Mouse (Mus musculus): ENCODE results near the gene Klhl12.

DNA sequence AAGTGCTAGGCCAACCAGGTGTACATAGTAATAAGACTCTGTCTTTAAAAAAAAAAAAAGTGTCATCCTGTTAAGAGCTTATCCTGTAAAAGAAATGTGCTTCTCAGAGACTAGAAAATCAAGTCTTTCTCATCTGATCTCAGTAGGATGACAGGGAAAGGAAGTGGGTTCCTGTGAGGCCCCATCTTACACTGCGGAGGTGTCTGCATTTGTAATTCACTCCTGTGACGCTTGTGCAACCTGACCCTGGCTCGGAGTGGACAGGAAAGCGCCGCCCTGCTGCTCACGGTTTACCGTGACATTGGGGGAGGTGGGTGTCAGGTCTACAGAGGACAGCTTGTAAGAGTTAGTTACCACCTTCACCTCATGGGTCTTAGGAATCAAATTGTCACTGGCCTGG, 54.7 kb downstream of the Klhl12 start:
- TF ChIP-seq CTCF (IDR thresholded peaks at IDR 0.05; ENCODE audit: low read depth) (no peak), EP300 (IDR thresholded peaks at IDR 0.05; ENCODE audit: low read depth) (no peak)

Data from heart, postnatal 0 days (tissue).